Mouse (Mus musculus) cerebellum, adult 2 months (tissue): ENCODE results near the gene Dlst. TPM values are rescaled to one million over a fixed set of nuclear protein-coding genes. Genes with fewer than 3 reads are reported as not detected.
"Not testable (repeated sequence)": the region's sequence is repeated elsewhere in the genome, so short reads cannot be mapped to it uniquely, and the experiment has no call there.

Experiments
- DNase-seq, 2 experiments: peaks; one replicate each; pipeline ENCODE4 v3.0.0; 2021
- H3K27ac ChIP-seq: fragments of 200-500 bp; 2 replicates; pipeline ENCODE4 v1.5.1; 2012; ENCODE audit warnings: low read length, control low read depth, inconsistent platforms; ENCODE audit not compliant: insufficient read depth
- H3K27me3 ChIP-seq: fragments of 200-500 bp; 2 replicates; pipeline ENCODE4 v1.6.1; 2012; ENCODE audit warnings: inconsistent platforms, mild to moderate bottlenecking, low read length, moderate library complexity; ENCODE audit not compliant: control insufficient read depth, insufficient read depth
- H3K4me1 ChIP-seq: fragments of 200-500 bp; 2 replicates; pipeline ENCODE4 v1.6.1; 2011; ENCODE audit warnings: low read length; ENCODE audit not compliant: control insufficient read depth, insufficient read depth
- H3K4me3 ChIP-seq: fragments of 200-500 bp; replicated peaks from 2 replicates; pipeline ENCODE3; 2011; ENCODE audit warnings: mild to moderate bottlenecking, low read depth, low read length, control low read depth; ENCODE audit not compliant: insufficient read depth
- CTCF ChIP-seq: fragments of 200-500 bp; IDR thresholded peaks from 2 replicates; pipeline ENCODE4 v1.5.1; 2011; ENCODE audit warnings: low read depth, mild to moderate bottlenecking, control low read depth, low read length, moderate library complexity, borderline replicate concordance; ENCODE audit not compliant: insufficient read depth
- POLR2A ChIP-seq: fragments of 200-500 bp; IDR thresholded peaks from 2 replicates; pipeline ENCODE4 v1.6.1; 2011; ENCODE audit warnings: low read length, control low read depth, borderline replicate concordance; ENCODE audit not compliant: insufficient read depth
- WGBS: fragments of 180-500 bp; shearing (Covaris S2); methylation state at CpG from one replicate; pipeline ENCODE4 v1.1.7; 2018; 5-methylcytosine and 5-hydroxymethylcytosine counted together
- polyA plus RNA-seq: library from polyadenylated mRNA; depleted of rRNA; stranded (reverse); fragments of >200 nt; gene quantifications from 2 replicates; pipeline ENCODE4 v1.2.3, GENCODE M21; 2012

The Dlst gene
- polyA plus RNA-seq, 1 experiment, result 185 TPM

- no peak for TF ChIP-seq POLR2A
- TF ChIP-seq CTCF, result no peak
- DNase-seq, result peak in 1 of 2 experiments; percentile 39
- no peak overlapping the region for H3K4me3 ChIP-seq
- H3K27me3 ChIP-seq, result no peaks in the 10 kb centered on the region
- no peak overlapping the region for H3K27ac ChIP-seq
- WGBS, result 43% methylated on average over 19 of the region's 19 CpGs
- H3K4me1 ChIP-seq, result peaks cover 8% of the 10 kb centered on the region
These were observed 25.2 kb downstream of the Dlst start for GRCm38 (mm10) chr12:85135513-85136470.

GRCm38 (mm10) chr12:85136627-85137026, 26.0 kb downstream of the Dlst start:
- H3K4me3 ChIP-seq, result no peak overlapping the region
- peaks cover 8% of the 10 kb centered on the region for H3K4me1 ChIP-seq
- no peak overlapping the region for H3K27ac ChIP-seq
- 66% methylated on average over 4 of the region's 4 CpGs for WGBS
- no peaks in the 10 kb centered on the region for H3K27me3 ChIP-seq
- DNase-seq, result no peak
- TF ChIP-seq CTCF (no peak), POLR2A (no peak)

- Histone ChIP-seq H3K27me3 (no peaks in the 10 kb centered on the region), H3K4me3 (no peak overlapping the region), H3K4me1 (peaks cover 8% of the 10 kb centered on the region), H3K27ac (no peak overlapping the region)
- no peak for DNase-seq
- no peak for TF ChIP-seq POLR2A
- no peak for TF ChIP-seq CTCF
- WGBS, result 47% methylated on average over 18 of the region's 18 CpGs
These were observed 29.5 kb downstream of the Dlst start for GRCm38 (mm10) chr12:85140036-85140701.

- TF ChIP-seq CTCF, result no peak
- no peak for TF ChIP-seq POLR2A
- H3K4me1 ChIP-seq, result peaks cover 7% of the 10 kb centered on the region
- no peak overlapping the region for H3K27ac ChIP-seq
- no peaks in the 10 kb centered on the region for H3K27me3 ChIP-seq
- DNase-seq, result no peak
- WGBS, result 89% methylated on average over 6 of the region's 6 CpGs
- H3K4me3 ChIP-seq, result no peak overlapping the region
These were observed 30.5 kb downstream of the Dlst start for GRCm38 (mm10) chr12:85141096-85141495.

GRCm38 (mm10) chr12:85142803-85143202, 32.2 kb downstream of the Dlst start:
- H3K4me3 ChIP-seq, result no peak overlapping the region
- peak; percentile 74 to 81 for DNase-seq
- H3K27ac ChIP-seq, result no peak overlapping the region
- 19% methylated on average over 4 of the region's 4 CpGs for WGBS
- H3K27me3 ChIP-seq, result no peaks in the 10 kb centered on the region
- TF ChIP-seq CTCF, result peak; percentile 93
- no peak for TF ChIP-seq POLR2A
- H3K4me1 ChIP-seq, result no peaks in the 10 kb centered on the region

- DNase-seq, H3K27ac ChIP-seq, H3K4me3 ChIP-seq, H3K4me1 ChIP-seq, H3K27me3 ChIP-seq: not testable (repeated sequence)
- TF ChIP-seq CTCF, result peak; percentile 8; the same call in 1 of the 2 replicates
- WGBS, result 55% methylated on average over 2 of the region's 2 CpGs
These were observed 33.6 kb downstream of the Dlst start for GRCm38 (mm10) chr12:85144276-85144675.

- 78% methylated on average over 4 of the region's 4 CpGs for WGBS
- no peak for DNase-seq
- Histone ChIP-seq H3K27me3 (no peaks in the 10 kb centered on the region), H3K4me3 (no peak overlapping the region), H3K4me1 (peaks cover 4% of the 10 kb centered on the region), H3K27ac (no peak overlapping the region)
- TF ChIP-seq POLR2A (no peak), CTCF (no peak)
These were observed 34.2 kb downstream of the Dlst start for GRCm38 (mm10) chr12:85144821-85145220.
